Mouse (Mus musculus) lung, postnatal 0 days (tissue): ENCODE measurements at regions not wholly inside any gene's neighbourhood (a gene's known extent, or its start where the extent isn't known, plus 50 kb on each side); places are given as distances from the start of the nearest gene placed in this dataset.

ENCODE experiments used
- ATAC-seq: fragments of 200-750 bp; cut with Nextera tagmentation; 2 replicates; pipeline ENCODE4 v1.8.0; 2017; ENCODE audit warnings: moderate library complexity
- DNase-seq: peaks from one replicate; pipeline ENCODE4 v3.0.0-alpha.2; 2016; ENCODE audit warnings: low spot score
- H3K27ac ChIP-seq: fragments of 300-500 bp; sonication (generic); 2 replicates; pipeline ENCODE4 v1.5.1; 2014; ENCODE audit warnings: antibody characterized with exemption, mild to moderate bottlenecking, low read length, mixed read lengths
- H3K27me3 ChIP-seq: fragments of 300-500 bp; sonication (generic); replicated peaks from 2 replicates; pipeline ENCODE4 v1.6.1; 2014; ENCODE audit warnings: low read length, mixed read lengths; ENCODE audit not compliant: insufficient read depth
- H3K36me3 ChIP-seq: fragments of 300-500 bp; sonication (generic); 2 replicates; pipeline ENCODE4 v1.6.1; 2014; ENCODE audit warnings: low read length, mixed read lengths; ENCODE audit not compliant: insufficient read depth
- H3K4me1 ChIP-seq: fragments of 300-500 bp; sonication (generic); 2 replicates; pipeline ENCODE4 v1.6.1; 2014; ENCODE audit warnings: antibody characterized with exemption, low read depth, low read length, mixed read lengths; ENCODE audit not compliant: insufficient read depth
- H3K4me2 ChIP-seq: fragments of 300-500 bp; sonication (generic); replicated peaks from 2 replicates; pipeline ENCODE4 v1.6.1; 2014; ENCODE audit warnings: low read depth, mild to moderate bottlenecking, low read length, moderate library complexity, mixed read lengths
- H3K4me3 ChIP-seq: fragments of 300-500 bp; sonication (generic); 2 replicates; pipeline ENCODE4 v1.5.1; 2014; ENCODE audit warnings: low read depth, low read length
- H3K9ac ChIP-seq: fragments of 300-500 bp; sonication (generic); replicated peaks from 2 replicates; pipeline ENCODE4 v1.6.1; 2014; ENCODE audit warnings: low read depth, mild to moderate bottlenecking
- H3K9me3 ChIP-seq: fragments of 300-500 bp; sonication (generic); 2 replicates; pipeline ENCODE4 v1.6.1; 2016; ENCODE audit warnings: low read length, mixed read lengths
- CTCF ChIP-seq: IDR thresholded peaks from 2 replicates; pipeline ENCODE4 v1.5.1; 2016; ENCODE audit warnings: antibody characterized with exemption, mild to moderate bottlenecking
- EP300 ChIP-seq: IDR thresholded peaks from 2 replicates; pipeline ENCODE4 v1.6.1; 2016; ENCODE audit warnings: antibody characterized with exemption, mild to moderate bottlenecking, control low read depth
- WGBS: fragments of 180-500 bp; shearing (Covaris S2); extraction: QIAGEN DNeasy Blood & Tissue Kit; methylation state at CpG from one replicate; pipeline ENCODE4 v1.1.7; 2014; 5-methylcytosine and 5-hydroxymethylcytosine counted together

- Histone ChIP-seq H3K4me2 (peak overlapping the region; percentile 46), H3K27me3 (no peaks in the 10 kb centered on the region), H3K4me3 (no peak overlapping the region), H3K9ac (no peak overlapping the region), H3K9me3 (no peaks in the 10 kb centered on the region), H3K27ac (peak overlapping the region; percentile 17; the same call in 1 of the 2 replicates), H3K36me3 (no peaks in the 10 kb centered on the region), H3K4me1 (no peaks in the 10 kb centered on the region; the same call in 1 of the 2 replicates)
- ATAC-seq (peak; percentile 96), DNase-seq (peak; percentile 95)
- WGBS: 10% methylated on average over 11 of the region's 11 CpGs
- TF ChIP-seq EP300 (peak; percentile 96), CTCF (no peak)
Observed at GRCm38 (mm10) chr13:110643198-110643896, 248.5 kb downstream of the Plk2 start.

- no peaks in the 10 kb centered on the region; the same call in 1 of the 2 replicates for H3K4me1 ChIP-seq
- H3K27ac ChIP-seq: peak overlapping the region; percentile 17; the same call in 1 of the 2 replicates
- ATAC-seq (no peak), DNase-seq (no peak)
- H3K4me2 ChIP-seq: peak overlapping the region; percentile 46
- H3K9me3 ChIP-seq: no peaks in the 10 kb centered on the region
- H3K4me3 ChIP-seq: no peak overlapping the region
- TF ChIP-seq CTCF: no peak
- 0 out of 2 replicates have a peak, but pooled peaks have one; percentile 1 for TF ChIP-seq EP300
- H3K9ac ChIP-seq: no peak overlapping the region
- 21% methylated on average over 3 of the region's 3 CpGs for WGBS
- H3K36me3 ChIP-seq: no peaks in the 10 kb centered on the region
- H3K27me3 ChIP-seq: no peaks in the 10 kb centered on the region
Observed at GRCm38 (mm10) chr13:110643897-110644213, 249.0 kb downstream of the Plk2 start.

- WGBS: 73% methylated on average over 1 of the region's 1 CpGs
- Histone ChIP-seq H3K36me3 (no peaks in the 10 kb centered on the region), H3K9ac (no peak overlapping the region), H3K27ac (no peak overlapping the region), H3K4me2 (no peak overlapping the region), H3K9me3 (no peaks in the 10 kb centered on the region), H3K27me3 (no peaks in the 10 kb centered on the region), H3K4me3 (no peak overlapping the region), H3K4me1 (no peaks in the 10 kb centered on the region)
- no peak for DNase-seq
- ATAC-seq: no peak
- TF ChIP-seq CTCF: no peak
- no peak for TF ChIP-seq EP300
Observed at GRCm38 (mm10) chr13:110649378-110649777, 254.5 kb downstream of the Plk2 start.

GRCm38 (mm10) chr13:110649870-110650497 lies 255.1 kb downstream of the Plk2 start:
- ATAC-seq: no peak
- H3K9me3 ChIP-seq: no peaks in the 10 kb centered on the region
- no peak overlapping the region for H3K4me2 ChIP-seq
- H3K4me1 ChIP-seq: no peaks in the 10 kb centered on the region
- TF ChIP-seq CTCF: no peak
- TF ChIP-seq EP300: no peak
- no peak overlapping the region for H3K9ac ChIP-seq
- 40% methylated on average over 2 of the region's 2 CpGs for WGBS
- no peaks in the 10 kb centered on the region for H3K27me3 ChIP-seq
- no peak for DNase-seq
- H3K4me3 ChIP-seq: no peak overlapping the region
- no peaks in the 10 kb centered on the region for H3K36me3 ChIP-seq
- H3K27ac ChIP-seq: no peak overlapping the region

- 89% methylated on average over 7 of the region's 7 CpGs for WGBS
- no peaks in the 10 kb centered on the region for H3K9me3 ChIP-seq
- no peak overlapping the region for H3K4me3 ChIP-seq
- H3K4me1 ChIP-seq: no peaks in the 10 kb centered on the region
- H3K27me3 ChIP-seq: no peaks in the 10 kb centered on the region
- no peak overlapping the region for H3K9ac ChIP-seq
- no peak overlapping the region for H3K27ac ChIP-seq
- TF ChIP-seq CTCF (no peak), EP300 (no peak)
- ATAC-seq (no peak), DNase-seq (no peak)
- H3K36me3 ChIP-seq: no peaks in the 10 kb centered on the region
- H3K4me2 ChIP-seq: no peak overlapping the region
Observed at GRCm38 (mm10) chr13:110652201-110652600, 257.4 kb downstream of the Plk2 start.

GRCm38 (mm10) chr13:110665073-110665800 lies 270.4 kb downstream of the Plk2 start:
- Histone ChIP-seq H3K4me3 (no peak overlapping the region), H3K4me1 (no peaks in the 10 kb centered on the region), H3K9ac (no peak overlapping the region), H3K27me3 (no peaks in the 10 kb centered on the region), H3K4me2 (no peak overlapping the region), H3K27ac (no peak overlapping the region), H3K36me3 (no peaks in the 10 kb centered on the region), H3K9me3 (no peaks in the 10 kb centered on the region)
- ATAC-seq (peak; percentile 62), DNase-seq (peak; percentile 59)
- TF ChIP-seq CTCF (no peak), EP300 (no peak; the same call in 1 of the 2 replicates)
- 39% methylated on average over 2 of the region's 2 CpGs for WGBS
